Mouse (Mus musculus): ENCODE data around the gene Armcx2. TPM values are rescaled to one million over a fixed set of nuclear protein-coding genes. Genes with fewer than 3 reads are reported as not detected.

Armcx2 gene
- polyA plus RNA-seq, 1 experiment, result 49.4 TPM

Other genes starting within 250 kb of the Armcx2 start
- gene Btk, start 225.7 kb downstream of the Armcx2 start, polyA plus RNA-seq (2012; fragmentation: generic; extraction: Trizol), result not detected
- 1,272 TPM for gene Rpl36a, start 223.6 kb downstream of the Armcx2 start, polyA plus RNA-seq (2012; fragmentation: generic; extraction: Trizol)
- gene Gla, start 208.1 kb downstream of the Armcx2 start, polyA plus RNA-seq (2012; fragmentation: generic; extraction: Trizol), result 6.2 TPM
- gene Hnrnph2, start 208.0 kb downstream of the Armcx2 start, polyA plus RNA-seq (2012; fragmentation: generic; extraction: Trizol), result 24.6 TPM
- 4.0 TPM for gene Armcx4, start 122.7 kb downstream of the Armcx2 start, polyA plus RNA-seq (2012; fragmentation: generic; extraction: Trizol)
- gene Armcx1, start 91.3 kb downstream of the Armcx2 start, polyA plus RNA-seq (2012; fragmentation: generic; extraction: Trizol), result 6.0 TPM
- 6.7 TPM for gene Armcx6, start 57.8 kb downstream of the Armcx2 start, polyA plus RNA-seq (2012; fragmentation: generic; extraction: Trizol)
- gene Armcx3, start 52.6 kb downstream of the Armcx2 start, polyA plus RNA-seq (2012; fragmentation: generic; extraction: Trizol), result 24.2 TPM
- gene Nxf2, start 155.5 kb upstream of the Armcx2 start, polyA plus RNA-seq (2012; fragmentation: generic; extraction: Trizol), result not detected
- 0.26 TPM for gene Zmat1, start 200.0 kb upstream of the Armcx2 start, polyA plus RNA-seq (2012; fragmentation: generic; extraction: Trizol)